Mouse (Mus musculus) neural tube, embryonic 12.5 days (tissue): ENCODE measurements at regions not wholly inside any gene's neighbourhood (a gene's known extent, or its start where the extent isn't known, plus 50 kb on each side); places are given as distances from the start of the nearest gene placed in this dataset.
"Not testable (repeated sequence)": the region's sequence is repeated elsewhere in the genome, so short reads cannot be mapped to it uniquely, and the experiment has no call there.

Experiments used
- ATAC-seq: fragments of 200-750 bp; cut with Nextera tagmentation; 2 replicates; pipeline ENCODE4 v1.8.0; 2017; ENCODE audit warnings: low read depth, mild to moderate bottlenecking, moderate TSS enrichment, moderate library complexity; ENCODE audit not compliant: low FRiP score
- H3K27ac ChIP-seq: fragments of 300-500 bp; sonication (generic); 2 replicates; pipeline ENCODE4 v1.5.1; 2016
- H3K27me3 ChIP-seq: fragments of 300-500 bp; sonication (generic); replicated peaks from 2 replicates; pipeline ENCODE4 v1.6.1; 2016; ENCODE audit warnings: mild to moderate bottlenecking
- H3K36me3 ChIP-seq: fragments of 300-500 bp; sonication (generic); 2 replicates; pipeline ENCODE4 v1.6.1; 2016; ENCODE audit warnings: mild to moderate bottlenecking
- H3K4me1 ChIP-seq: fragments of 300-500 bp; sonication (generic); 2 replicates; pipeline ENCODE4 v1.6.1; 2016
- H3K4me2 ChIP-seq: fragments of 300-500 bp; sonication (generic); replicated peaks from 2 replicates; pipeline ENCODE4 v1.6.1; 2016; ENCODE audit warnings: mild to moderate bottlenecking
- H3K4me3 ChIP-seq: fragments of 300-500 bp; sonication (generic); 2 replicates; pipeline ENCODE4 v1.5.1; 2016
- H3K9ac ChIP-seq: fragments of 300-500 bp; sonication (generic); 2 replicates; pipeline ENCODE4 v1.6.1; 2016; ENCODE audit warnings: mild to moderate bottlenecking
- H3K9me3 ChIP-seq: fragments of 300-500 bp; sonication (generic); 2 replicates; pipeline ENCODE4 v1.6.1; 2016; ENCODE audit warnings: mild to moderate bottlenecking
- WGBS: fragments of 180-500 bp; shearing (Covaris S2); methylation state at CpG from one replicate; pipeline ENCODE4 v1.1.7; 2016; 5-methylcytosine and 5-hydroxymethylcytosine counted together

DNA sequence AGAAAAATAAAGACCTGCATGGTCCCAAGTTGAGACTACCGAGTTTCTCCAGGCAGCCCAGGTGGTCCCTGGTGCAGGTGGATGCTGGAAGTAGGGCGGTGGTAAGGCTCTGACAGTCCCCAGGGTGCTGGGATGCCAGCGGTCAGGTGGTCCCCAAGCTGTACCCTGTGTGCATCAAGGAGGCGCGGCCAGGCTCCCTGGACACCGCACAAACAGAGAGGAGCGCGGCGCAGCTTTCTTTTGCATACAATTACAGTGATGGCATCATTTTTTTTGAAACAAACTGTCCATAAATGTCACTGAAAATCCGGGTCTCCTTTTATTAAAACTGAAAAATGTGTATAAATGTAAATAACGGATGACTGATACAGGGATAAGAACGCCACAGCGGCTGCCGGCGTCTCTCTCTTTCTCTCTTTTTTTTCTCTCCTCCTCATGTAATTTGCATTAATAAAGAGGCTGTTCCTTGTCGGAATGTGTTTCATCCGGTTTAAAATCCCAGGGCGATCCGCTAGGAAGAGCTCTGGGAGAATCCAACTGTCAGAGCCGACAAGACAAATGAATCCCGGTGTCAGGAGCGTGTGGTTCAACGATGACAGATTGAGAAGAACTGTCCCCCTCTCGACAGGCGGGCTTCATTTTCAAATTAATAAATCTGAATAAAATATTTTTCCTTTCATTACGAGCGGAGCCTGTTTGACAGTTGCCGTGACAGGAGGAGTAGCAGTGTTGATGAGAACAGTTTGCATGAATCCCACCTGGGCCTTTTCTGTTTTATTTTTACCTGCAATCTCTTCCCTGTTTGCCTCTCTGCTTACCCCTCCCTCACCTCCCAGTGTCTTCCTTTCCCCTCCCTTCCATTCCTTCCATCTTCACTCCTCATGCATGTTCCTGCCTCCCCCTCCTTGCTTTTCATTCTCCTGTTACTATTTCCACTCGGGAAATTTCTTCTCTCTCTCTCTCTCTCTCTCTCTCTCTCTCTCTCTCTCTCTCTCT lies 244.6 kb upstream of the Pbx1 start:
- H3K27me3 ChIP-seq = no peaks in the 10 kb centered on the region
- ATAC-seq = peak; percentile 79; the same call in 1 of the 2 replicates
- H3K9me3 ChIP-seq = no peaks in the 10 kb centered on the region
- peak overlapping the region; percentile 53; the same call in 1 of the 2 replicates for H3K27ac ChIP-seq
- 0 out of 2 replicates have a peak overlapping the region, but pooled peaks have one; percentile 33 for H3K9ac ChIP-seq
- H3K4me1 ChIP-seq = peaks cover 3% of the 10 kb centered on the region; the same call in 1 of the 2 replicates
- H3K4me3 ChIP-seq = no peak overlapping the region
- WGBS = 46% methylated on average over 29 of the region's 29 CpGs
- peak overlapping the region; percentile 57 for H3K4me2 ChIP-seq
- H3K36me3 ChIP-seq = no peaks in the 10 kb centered on the region

DNA sequence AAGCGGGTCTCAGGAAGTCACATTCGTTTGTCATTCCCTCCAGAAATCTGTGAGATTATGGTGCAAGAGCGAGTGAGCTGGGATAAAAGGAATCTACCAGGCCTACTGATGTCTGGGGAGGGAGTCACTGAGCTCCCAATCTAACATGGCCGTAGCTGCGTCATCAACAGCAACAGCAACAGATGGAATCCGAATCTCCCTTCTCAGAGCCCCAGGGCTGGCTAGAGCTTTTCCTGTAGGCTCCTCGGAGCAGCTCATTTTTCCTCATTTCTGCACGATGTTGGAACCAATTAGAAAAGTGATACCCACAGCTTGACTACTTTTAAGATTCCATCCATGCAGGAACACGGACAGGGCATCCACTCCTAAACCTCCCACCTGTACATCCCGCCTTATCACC lies 243.7 kb upstream of the Pbx1 start:
- Histone ChIP-seq H3K9ac (no peak overlapping the region), H3K4me2 (no peak overlapping the region), H3K4me1 (peaks cover 3% of the 10 kb centered on the region; the same call in 1 of the 2 replicates), H3K27me3 (no peaks in the 10 kb centered on the region), H3K9me3 (no peaks in the 10 kb centered on the region), H3K36me3 (no peaks in the 10 kb centered on the region), H3K27ac (no peak overlapping the region), H3K4me3 (no peak overlapping the region)
- ATAC-seq = no peak
- 79% methylated on average over 10 of the region's 10 CpGs for WGBS

DNA sequence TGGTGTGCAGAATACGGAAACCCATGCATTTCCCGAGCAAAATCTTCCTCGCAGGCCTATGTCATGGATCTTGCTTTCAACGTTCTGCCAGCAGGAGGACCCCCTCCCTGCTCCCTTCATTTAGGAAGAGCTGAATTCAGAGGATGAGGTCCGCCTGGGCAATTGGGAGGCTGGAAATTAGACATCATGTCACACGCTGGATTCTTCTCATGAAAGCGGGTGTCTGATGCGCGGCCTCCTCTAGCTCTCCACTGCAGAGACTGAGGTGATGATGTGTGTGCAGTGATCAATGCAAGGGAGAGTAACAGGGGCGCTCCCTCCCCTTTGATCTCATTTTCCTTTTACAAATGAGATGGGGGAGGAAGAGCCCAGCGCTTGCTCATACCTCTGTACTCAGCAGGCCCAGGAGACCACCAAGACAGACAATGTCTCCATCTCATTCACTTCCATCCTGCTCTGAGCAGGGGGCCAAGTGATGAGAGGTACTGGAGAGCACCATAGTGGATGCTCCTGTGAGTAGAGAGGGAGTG lies 230.8 kb upstream of the Pbx1 start:
- Histone ChIP-seq H3K4me3 (no peak overlapping the region), H3K4me1 (peaks cover 5% of the 10 kb centered on the region; the same call in 1 of the 2 replicates), H3K27me3 (no peaks in the 10 kb centered on the region), H3K9me3 (no peaks in the 10 kb centered on the region), H3K4me2 (peak overlapping the region; percentile 23; the same call in 1 of the 2 replicates), H3K9ac (no peak overlapping the region), H3K27ac (no peak overlapping the region), H3K36me3 (no peaks in the 10 kb centered on the region)
- ATAC-seq = 0 out of 2 replicates have a peak, but pooled peaks have one; percentile 21
- WGBS = 34% methylated on average over 11 of the region's 11 CpGs

DNA sequence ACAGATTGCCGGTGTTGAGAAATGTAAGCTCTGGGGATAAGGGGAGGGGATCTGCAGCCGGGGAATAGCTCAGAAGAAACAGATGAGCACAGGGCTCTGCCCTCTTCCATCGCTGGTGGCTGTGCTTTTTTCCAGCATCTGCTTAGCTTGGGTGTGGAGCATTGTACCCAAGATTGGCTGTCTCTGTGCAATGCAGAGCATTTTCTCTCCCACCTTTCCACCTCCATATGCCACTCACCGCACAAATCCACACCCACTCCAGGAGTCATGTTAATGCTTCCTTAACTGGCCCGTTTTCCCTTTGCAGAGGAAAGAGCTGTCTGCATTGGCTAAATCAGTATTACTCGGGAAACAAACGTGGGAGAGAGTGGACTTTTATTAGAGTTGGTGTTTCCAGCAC lies 228.9 kb upstream of the Pbx1 start:
- H3K9ac ChIP-seq = no peak overlapping the region
- H3K4me3 ChIP-seq = no peak overlapping the region
- no peaks in the 10 kb centered on the region for H3K36me3 ChIP-seq
- no peak for ATAC-seq
- WGBS = 66% methylated on average over 7 of the region's 7 CpGs
- H3K4me2 ChIP-seq = no peak overlapping the region
- no peaks in the 10 kb centered on the region for H3K9me3 ChIP-seq
- no peaks in the 10 kb centered on the region for H3K27me3 ChIP-seq
- no peak overlapping the region for H3K27ac ChIP-seq
- peaks cover 5% of the 10 kb centered on the region; the same call in 1 of the 2 replicates for H3K4me1 ChIP-seq

DNA sequence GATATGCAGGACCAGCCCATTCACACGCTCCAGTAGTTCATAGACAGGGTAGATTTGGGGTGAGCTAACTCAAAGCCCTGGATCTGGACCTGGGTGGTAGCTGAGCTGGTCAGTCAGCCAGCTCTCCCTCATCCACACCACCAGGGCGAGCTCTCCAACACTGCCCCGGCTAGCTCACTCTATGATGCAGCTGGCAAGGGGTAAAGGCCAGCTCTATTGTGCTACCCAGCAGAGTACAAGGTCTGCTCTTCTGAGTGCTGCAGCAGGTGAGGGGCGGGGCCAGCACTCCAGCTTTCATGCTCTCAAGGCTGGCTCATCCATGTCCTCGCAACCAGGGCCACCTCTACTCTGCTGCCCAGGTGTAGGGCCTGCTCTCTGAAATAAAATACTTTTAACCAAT lies 227.5 kb upstream of the Pbx1 start:
- WGBS = 75% methylated on average over 5 of the region's 5 CpGs
- Histone ChIP-seq H3K9ac (no peak overlapping the region), H3K4me3 (no peak overlapping the region), H3K36me3 (no peaks in the 10 kb centered on the region), H3K27me3 (no peaks in the 10 kb centered on the region), H3K4me1 (peaks cover 5% of the 10 kb centered on the region; the same call in 1 of the 2 replicates), H3K27ac (no peak overlapping the region), H3K9me3 (no peaks in the 10 kb centered on the region), H3K4me2 (no peak overlapping the region)
- 0 out of 2 replicates have a peak, but pooled peaks have one; percentile 17 for ATAC-seq

DNA sequence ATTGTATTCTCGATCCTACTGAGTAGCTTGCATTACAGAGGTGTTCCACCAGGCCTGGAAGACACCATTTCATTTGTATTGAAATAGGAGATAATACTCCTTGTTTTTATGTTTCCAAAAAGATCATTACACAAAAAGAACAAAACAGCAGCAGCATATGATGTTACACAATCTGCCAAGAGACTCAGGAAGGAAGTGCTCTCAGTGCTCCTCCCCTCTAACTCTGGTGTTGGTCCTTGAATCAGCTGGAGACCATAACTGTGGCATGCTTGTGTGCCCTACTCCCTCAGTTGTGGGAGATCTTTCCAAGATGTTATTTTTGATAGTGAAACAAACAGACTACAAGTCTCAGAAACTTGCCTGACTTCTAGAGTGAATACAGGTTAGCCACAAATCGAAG lies 200.8 kb upstream of the Pbx1 start:
- no peak overlapping the region for H3K9ac ChIP-seq
- no peaks in the 10 kb centered on the region for H3K4me1 ChIP-seq
- H3K36me3 ChIP-seq = no peaks in the 10 kb centered on the region
- H3K27ac ChIP-seq = no peak overlapping the region
- no peak overlapping the region for H3K4me2 ChIP-seq
- H3K27me3 ChIP-seq = no peaks in the 10 kb centered on the region
- no peak for ATAC-seq
- 90% methylated on average over 2 of the region's 2 CpGs for whole genome bisulfite sequencing
- H3K9me3 ChIP-seq = no peaks in the 10 kb centered on the region
- H3K4me3 ChIP-seq = no peak overlapping the region

DNA sequence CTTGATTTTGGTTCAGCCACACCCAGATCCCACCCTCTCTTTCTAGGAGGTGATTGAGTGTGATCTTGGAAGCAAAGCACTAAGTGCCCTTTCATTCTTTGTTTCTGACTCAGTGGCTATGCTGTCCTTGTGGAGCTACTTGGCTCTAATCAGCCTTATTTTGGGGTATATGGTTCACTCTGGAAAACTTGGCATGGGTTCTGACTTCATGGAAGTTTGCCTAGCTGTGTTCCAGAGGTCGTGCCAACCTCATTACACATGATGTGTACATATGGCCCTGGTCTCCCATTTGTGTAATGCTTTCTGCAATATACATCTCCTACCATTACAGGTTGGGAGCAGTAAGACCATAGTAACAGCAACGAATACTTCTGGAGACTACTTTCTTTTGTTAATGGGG lies 199.9 kb upstream of the Pbx1 start:
- Histone ChIP-seq H3K27ac (no peak overlapping the region), H3K36me3 (no peaks in the 10 kb centered on the region), H3K4me2 (no peak overlapping the region), H3K4me3 (no peak overlapping the region), H3K4me1 (no peaks in the 10 kb centered on the region), H3K9me3 (no peaks in the 10 kb centered on the region), H3K9ac (no peak overlapping the region), H3K27me3 (no peaks in the 10 kb centered on the region)
- ATAC-seq = no peak
- 84% methylated on average over 2 of the region's 2 CpGs for WGBS

DNA sequence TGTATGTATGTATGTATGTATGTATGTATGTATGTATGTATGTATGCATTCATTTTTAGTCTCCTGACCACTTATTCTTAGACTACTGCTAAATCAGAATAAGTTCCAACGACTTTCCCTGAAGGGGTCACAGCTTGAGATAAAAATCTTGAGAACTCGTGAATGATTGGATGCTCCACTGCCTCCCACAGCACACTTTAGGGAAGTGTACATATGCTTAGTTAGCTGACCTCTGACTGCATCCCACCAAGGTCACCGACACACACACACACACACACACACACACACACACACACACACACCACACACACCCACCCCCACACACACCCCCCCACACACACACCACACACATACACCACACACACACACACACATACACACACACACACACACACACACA lies 169.9 kb upstream of the Pbx1 start:
- H3K4me1 ChIP-seq = 0 out of 2 replicates have a peak, but pooled peaks cover 14% of the 10 kb centered on the region
- WGBS = 66% methylated on average over 2 of the region's 3 CpGs
- not testable (repeated sequence) for H3K36me3 ChIP-seq, ATAC-seq, H3K27me3 ChIP-seq, H3K4me3 ChIP-seq, H3K9me3 ChIP-seq, H3K27ac ChIP-seq, H3K9ac ChIP-seq, H3K4me2 ChIP-seq

DNA sequence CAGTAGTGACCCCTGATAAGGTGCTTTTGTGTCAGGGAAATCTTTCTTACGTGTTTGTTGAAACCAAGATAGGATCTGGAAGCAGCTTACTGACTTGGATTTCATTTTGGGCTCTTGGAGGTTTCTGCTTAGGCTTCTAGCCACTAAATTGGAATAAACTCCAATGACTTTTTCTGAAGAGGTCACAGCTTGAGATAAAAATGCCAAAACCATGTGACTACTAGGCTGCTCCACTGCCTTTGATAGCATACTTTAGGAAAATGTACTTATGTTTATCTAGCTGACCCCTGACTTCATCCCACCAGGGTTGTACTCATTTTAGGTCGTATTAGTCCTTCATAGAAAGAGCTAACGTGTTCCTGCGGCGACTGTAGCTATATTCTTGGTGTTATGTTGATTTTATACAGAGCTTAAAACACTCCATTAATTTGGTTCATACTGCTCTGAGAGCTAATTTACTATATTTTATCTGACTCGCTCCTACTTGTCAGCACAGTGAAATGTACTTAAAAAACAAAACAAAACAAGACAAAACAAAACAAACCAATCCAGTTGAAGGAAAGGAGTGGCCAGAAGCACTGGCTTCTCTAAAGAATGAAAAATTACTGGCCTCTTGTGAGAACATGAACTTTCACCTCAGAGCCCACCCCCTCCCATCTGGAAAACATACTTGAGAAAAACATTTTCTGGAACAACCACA lies 168.5 kb upstream of the Pbx1 start:
- WGBS = 80% methylated on average over 6 of the region's 6 CpGs
- no peak overlapping the region for H3K9ac ChIP-seq
- no peaks in the 10 kb centered on the region for H3K36me3 ChIP-seq
- ATAC-seq = no peak
- H3K27ac ChIP-seq = no peak overlapping the region
- H3K4me3 ChIP-seq = no peak overlapping the region
- no peaks in the 10 kb centered on the region for H3K27me3 ChIP-seq
- no peak overlapping the region for H3K4me2 ChIP-seq
- 0 out of 2 replicates have a peak, but pooled peaks cover 14% of the 10 kb centered on the region for H3K4me1 ChIP-seq
- H3K9me3 ChIP-seq = no peaks in the 10 kb centered on the region

DNA sequence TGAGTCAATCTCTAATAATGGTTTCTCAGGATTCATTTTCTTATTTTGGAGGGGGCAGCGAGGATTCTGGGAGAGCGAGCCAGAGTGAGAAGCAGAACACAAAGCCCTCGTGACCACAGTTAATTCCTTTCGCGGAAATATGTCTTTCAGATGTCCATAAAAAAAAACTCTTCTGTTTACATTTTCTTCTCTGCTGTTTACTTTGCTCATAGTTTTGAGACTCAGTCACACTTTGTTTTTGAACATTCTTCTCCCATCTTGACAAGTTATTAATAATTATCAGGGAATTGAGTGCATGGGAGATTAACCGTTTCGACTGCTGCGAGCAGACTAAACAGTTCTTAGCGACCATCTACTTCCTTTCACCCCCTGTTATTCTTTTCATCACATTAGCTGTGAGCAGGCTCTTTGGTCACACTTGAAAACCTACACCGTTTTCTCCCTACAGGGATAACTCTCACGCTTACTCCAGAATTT lies 166.2 kb upstream of the Pbx1 start:
- Histone ChIP-seq H3K27ac (no peak overlapping the region), H3K4me3 (no peak overlapping the region), H3K4me2 (peak overlapping the region; percentile 39), H3K4me1 (0 out of 2 replicates have a peak, but pooled peaks cover 14% of the 10 kb centered on the region), H3K9me3 (no peaks in the 10 kb centered on the region), H3K36me3 (no peaks in the 10 kb centered on the region), H3K9ac (no peak overlapping the region), H3K27me3 (no peaks in the 10 kb centered on the region)
- ATAC-seq = no peak
- WGBS = 21% methylated on average over 11 of the region's 11 CpGs

DNA sequence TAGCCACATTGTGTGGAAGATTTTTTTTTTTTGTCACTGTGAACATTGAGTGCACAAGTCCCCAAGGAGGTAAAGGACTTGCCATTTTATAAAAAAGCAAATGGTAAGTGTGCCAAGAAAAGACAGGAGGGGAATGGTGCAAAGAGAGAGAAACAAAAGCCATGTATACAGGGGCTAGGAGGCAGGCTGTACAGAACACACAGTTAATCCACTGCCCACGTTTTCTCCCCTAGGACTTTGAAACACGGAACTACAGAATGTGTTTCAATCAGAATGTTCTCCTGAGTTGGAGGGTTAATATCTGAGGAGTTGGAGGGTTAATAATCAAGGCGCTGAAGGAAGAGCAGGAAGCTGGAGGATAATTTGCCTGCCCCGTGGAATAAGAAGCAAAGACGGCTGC lies 165.4 kb upstream of the Pbx1 start:
- H3K4me3 ChIP-seq = no peak overlapping the region
- no peak overlapping the region for H3K9ac ChIP-seq
- H3K27me3 ChIP-seq = no peaks in the 10 kb centered on the region
- WGBS = 16% methylated on average over 5 of the region's 5 CpGs
- H3K4me2 ChIP-seq = peak overlapping the region; percentile 39
- H3K9me3 ChIP-seq = no peaks in the 10 kb centered on the region
- H3K4me1 ChIP-seq = 0 out of 2 replicates have a peak, but pooled peaks cover 14% of the 10 kb centered on the region
- no peaks in the 10 kb centered on the region for H3K36me3 ChIP-seq
- no peak for ATAC-seq
- no peak overlapping the region for H3K27ac ChIP-seq

DNA sequence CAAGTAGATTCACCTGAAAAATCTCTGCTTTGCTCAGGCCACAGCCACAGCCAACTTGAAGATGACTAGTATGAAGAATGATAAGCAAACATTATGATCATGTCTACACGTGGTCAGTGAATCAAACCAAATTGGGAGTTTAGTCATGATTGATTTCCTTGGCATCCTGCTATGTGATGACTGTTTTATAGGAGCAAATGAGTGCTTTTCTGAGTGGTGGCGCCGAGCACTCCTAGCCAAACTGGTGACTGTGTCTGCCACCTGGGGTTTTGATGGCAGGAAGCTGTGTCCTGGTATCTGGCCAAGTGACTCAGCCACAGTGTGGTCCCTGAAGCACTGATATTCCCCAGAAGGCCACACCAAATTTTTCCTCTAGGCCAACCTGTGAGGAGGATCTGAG lies 152.1 kb upstream of the Pbx1 start:
- Histone ChIP-seq H3K9me3 (no peaks in the 10 kb centered on the region), H3K4me3 (no peak overlapping the region), H3K36me3 (no peaks in the 10 kb centered on the region), H3K9ac (no peak overlapping the region), H3K27ac (no peak overlapping the region), H3K4me1 (no peaks in the 10 kb centered on the region), H3K4me2 (no peak overlapping the region), H3K27me3 (no peaks in the 10 kb centered on the region)
- ATAC-seq = no peak
- WGBS = 69% methylated on average over 3 of the region's 3 CpGs
